Mouse (Mus musculus) forebrain, embryonic 14.5 days (tissue): Measurements from ENCODE around the gene Nmnat3. TPM values are rescaled to one million over a fixed set of nuclear protein-coding genes. Genes with fewer than 3 reads are reported as not detected.

Experiments used
- ATAC-seq: fragments of 200-750 bp; cut with Nextera tagmentation; 2 replicates; pipeline ENCODE4 v1.8.0; 2017; ENCODE audit warnings: mild to moderate bottlenecking, moderate library complexity
- DNase-seq: peaks from one replicate; pipeline ENCODE4 v3.0.0-alpha.2; 2015; ENCODE audit warnings: low spot score
- H3K27ac ChIP-seq: fragments of 300-500 bp; sonication (generic); 2 replicates; pipeline ENCODE4 v1.5.1; 2014; ENCODE audit warnings: low read depth, mild to moderate bottlenecking, control low read depth, low read length, moderate library complexity
- H3K27me3 ChIP-seq: fragments of 300-500 bp; sonication (generic); replicated peaks from 2 replicates; pipeline ENCODE4 v1.6.1; 2014; ENCODE audit warnings: low read length, control low read depth, mixed read lengths; ENCODE audit not compliant: control insufficient read depth, insufficient read depth
- H3K36me3 ChIP-seq: fragments of 300-500 bp; sonication (generic); 2 replicates; pipeline ENCODE4 v1.6.1; 2014; ENCODE audit warnings: low read length, control low read depth; ENCODE audit not compliant: control insufficient read depth, insufficient read depth
- H3K4me1 ChIP-seq: fragments of 300-500 bp; sonication (generic); 2 replicates; pipeline ENCODE4 v1.6.1; 2014; ENCODE audit warnings: antibody characterized with exemption, low read length, control low read depth; ENCODE audit not compliant: control insufficient read depth, insufficient read depth
- H3K4me2 ChIP-seq: fragments of 300-500 bp; sonication (generic); 2 replicates; pipeline ENCODE4 v1.6.1; 2014; ENCODE audit warnings: mild to moderate bottlenecking, control low read depth, low read length
- H3K4me3 ChIP-seq: fragments of 300-500 bp; sonication (generic); 2 replicates; pipeline ENCODE4 v1.5.1; 2014; ENCODE audit warnings: low read depth, low read length, control low read depth
- H3K9ac ChIP-seq: fragments of 300-500 bp; sonication (generic); 2 replicates; pipeline ENCODE4 v1.6.1; 2014; ENCODE audit warnings: mild to moderate bottlenecking, low read length, control low read depth, moderate library complexity
- H3K9me3 ChIP-seq: fragments of 300-500 bp; sonication (generic); replicated peaks from 2 replicates; pipeline ENCODE4 v1.6.1; 2016; ENCODE audit warnings: low read length, control low read depth, mixed read lengths; ENCODE audit not compliant: control insufficient read depth
- WGBS: fragments of 180-500 bp; shearing (Covaris S2); extraction: QIAGEN DNeasy Blood & Tissue Kit; methylation state at CpG from one replicate; pipeline ENCODE4 v1.1.7; 2014; 5-methylcytosine and 5-hydroxymethylcytosine counted together
- polyA plus RNA-seq: library from polyadenylated mRNA; unstranded; fragments of >200 nt; fragmentation: Nextera tagmentation; extraction: Ambion mirVana; gene quantifications from 2 replicates; pipeline ENCODE4 v1.2.1, GENCODE M21; 2014

Nmnat3 gene
- polyA plus RNA-seq, 1 experiment from 2014 or later = 2.5 TPM

DNA sequence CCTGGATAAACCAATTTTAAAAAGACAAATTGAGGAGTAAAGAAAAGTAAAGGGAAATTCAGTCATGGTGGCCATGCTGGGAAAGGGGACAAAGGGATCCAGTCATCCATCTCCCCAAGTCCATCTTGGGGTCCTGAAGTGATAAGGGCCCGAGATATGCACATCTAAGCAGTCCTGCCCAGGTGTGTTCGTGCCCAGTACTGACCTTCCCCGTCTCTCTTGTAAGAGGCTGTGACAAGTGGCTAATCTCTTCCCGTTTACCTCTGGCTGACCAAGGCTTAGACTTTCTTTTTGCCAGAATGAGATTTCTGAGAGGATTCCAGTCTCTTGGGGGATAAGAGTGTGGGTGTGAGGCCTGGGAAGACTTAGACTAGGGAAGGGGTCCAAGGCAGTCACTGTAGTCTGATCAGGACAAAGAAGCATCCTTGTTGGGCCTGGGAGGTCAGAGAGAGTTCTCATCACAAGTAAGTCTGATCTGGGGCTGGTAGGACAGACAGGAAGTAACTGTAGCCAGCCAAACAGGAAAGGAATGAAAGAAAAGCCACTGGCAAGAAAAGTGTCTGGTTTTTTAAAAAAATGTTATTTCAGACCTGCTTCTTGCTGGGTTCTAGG, 140.8 kb downstream of the Nmnat3 start:
- DNase-seq (no peak), ATAC-seq (no peak)
- Histone ChIP-seq H3K27me3 (no peaks in the 10 kb centered on the region), H3K4me1 (peaks cover 27% of the 10 kb centered on the region), H3K36me3 (no peaks in the 10 kb centered on the region), H3K27ac (no peak overlapping the region), H3K4me2 (0 out of 2 replicates have a peak overlapping the region, but pooled peaks have one; percentile 75), H3K9me3 (no peaks in the 10 kb centered on the region), H3K4me3 (no peak overlapping the region), H3K9ac (no peak overlapping the region)
- WGBS = 81% methylated on average over 4 of the region's 4 CpGs

DNA sequence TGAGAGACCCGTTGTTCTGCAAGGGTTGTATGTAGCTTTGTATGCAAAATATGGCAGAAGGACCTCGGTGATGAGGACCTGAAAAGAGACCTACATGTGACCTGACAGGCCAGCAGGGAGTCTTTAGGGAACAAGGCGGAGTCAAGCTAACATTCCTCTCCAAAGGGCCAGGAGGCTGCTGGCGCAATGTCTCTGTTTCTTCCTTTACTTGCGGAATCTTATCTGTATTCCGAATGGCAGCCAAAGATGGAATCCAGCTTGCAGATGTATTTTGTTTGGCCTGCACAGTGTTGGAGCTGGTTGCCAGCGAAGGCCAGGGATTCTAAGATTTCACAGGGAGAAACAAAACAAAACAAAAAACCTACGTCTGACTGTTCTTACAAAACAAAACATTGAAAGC, 141.5 kb downstream of the Nmnat3 start:
- Histone ChIP-seq H3K4me3 (no peak overlapping the region), H3K4me1 (peaks cover 27% of the 10 kb centered on the region), H3K4me2 (no peak overlapping the region), H3K9me3 (no peaks in the 10 kb centered on the region), H3K36me3 (no peaks in the 10 kb centered on the region), H3K27me3 (no peaks in the 10 kb centered on the region), H3K27ac (no peak overlapping the region), H3K9ac (no peak overlapping the region)
- DNase-seq (no peak), ATAC-seq (no peak)
- WGBS = 69% methylated on average over 8 of the region's 8 CpGs

DNA sequence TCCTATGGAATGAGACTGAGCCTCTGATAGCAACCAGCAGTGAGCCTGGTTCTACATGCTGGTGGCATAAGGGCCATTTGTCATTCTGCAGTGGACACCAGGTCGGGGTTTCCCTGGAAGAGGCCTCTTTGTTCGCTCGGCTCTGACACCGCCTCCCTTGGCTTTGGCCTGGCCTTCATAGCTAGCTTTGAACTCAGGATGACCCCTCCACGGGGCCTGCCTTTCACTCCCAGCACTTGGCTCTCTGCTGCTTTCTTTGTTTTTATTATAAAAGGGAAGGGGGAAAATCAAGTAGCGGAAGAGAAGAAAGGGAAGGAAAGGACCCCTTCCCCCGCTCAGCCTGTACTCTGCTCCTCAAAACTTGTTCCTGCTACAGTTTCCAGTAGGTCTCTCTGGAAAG, 142.6 kb downstream of the Nmnat3 start:
- no peaks in the 10 kb centered on the region for H3K36me3 ChIP-seq
- H3K4me3 ChIP-seq = no peak overlapping the region
- no peak overlapping the region for H3K9ac ChIP-seq
- H3K4me2 ChIP-seq = no peak overlapping the region
- no peak overlapping the region for H3K27ac ChIP-seq
- H3K4me1 ChIP-seq = peaks cover 20% of the 10 kb centered on the region
- ATAC-seq (no peak), DNase-seq (no peak)
- WGBS = 5% methylated on average over 7 of the region's 7 CpGs
- H3K27me3 ChIP-seq = no peaks in the 10 kb centered on the region
- no peaks in the 10 kb centered on the region for H3K9me3 ChIP-seq

GRCm38 (mm10) chr9:98430528-98430927, 143.3 kb downstream of the Nmnat3 start:
- Histone ChIP-seq H3K27me3 (no peaks in the 10 kb centered on the region), H3K4me1 (peaks cover 14% of the 10 kb centered on the region), H3K4me2 (no peak overlapping the region), H3K4me3 (no peak overlapping the region), H3K27ac (no peak overlapping the region), H3K36me3 (no peaks in the 10 kb centered on the region), H3K9me3 (no peaks in the 10 kb centered on the region), H3K9ac (no peak overlapping the region)
- 80% methylated on average over 3 of the region's 3 CpGs for WGBS
- ATAC-seq (no peak), DNase-seq (no peak)

- no peak for ATAC-seq
- 37% methylated on average over 2 of the region's 2 CpGs for WGBS
These were observed 145.8 kb downstream of the Nmnat3 start for GRCm38 (mm10) chr9:98433021-98433420.

DNA sequence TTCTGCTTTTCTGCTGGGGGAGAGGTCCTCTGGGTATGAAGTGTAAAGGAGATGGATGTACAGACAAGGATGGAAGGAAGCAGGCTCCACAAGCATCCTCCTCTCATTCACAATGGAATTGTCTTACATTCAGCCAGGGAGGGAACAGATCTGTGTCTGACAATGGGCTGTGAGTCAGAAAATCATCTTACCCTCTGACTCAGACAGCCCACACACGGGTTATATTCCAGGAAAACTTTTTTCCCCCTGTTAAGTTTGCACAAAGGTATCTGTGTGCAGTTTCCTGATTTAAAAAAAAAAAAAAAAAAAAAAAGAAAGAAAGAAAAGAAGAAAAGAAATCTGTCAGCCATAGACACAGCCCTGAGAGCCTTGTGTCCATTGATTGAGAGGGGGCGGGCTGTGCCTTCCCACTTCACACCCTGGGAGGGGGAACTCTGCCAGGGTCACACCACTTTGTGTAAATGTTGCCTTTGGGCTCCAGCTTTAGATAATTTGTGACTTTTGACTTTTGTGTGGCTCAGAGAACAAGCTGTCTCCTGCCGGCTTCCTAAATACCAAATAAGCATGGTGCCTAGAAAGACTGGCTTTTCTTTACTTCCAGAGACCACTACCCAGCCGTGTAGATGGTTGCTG, 146.8 kb downstream of the Nmnat3 start:
- Histone ChIP-seq H3K4me1 (peaks cover 10% of the 10 kb centered on the region), H3K27me3 (no peaks in the 10 kb centered on the region), H3K36me3 (no peaks in the 10 kb centered on the region), H3K4me2 (no peak overlapping the region), H3K27ac (no peak overlapping the region), H3K9ac (no peak overlapping the region), H3K9me3 (no peaks in the 10 kb centered on the region), H3K4me3 (no peak overlapping the region)
- no peak for DNase-seq
- ATAC-seq = no peak
- 23% methylated on average over 4 of the region's 4 CpGs for whole genome bisulfite sequencing

More at GRCm38 (mm10) chr9:98433021-98433420, 145.8 kb downstream of the Nmnat3 start:
- Histone ChIP-seq H3K36me3 (no peaks in the 10 kb centered on the region), H3K4me2 (no peak overlapping the region), H3K9ac (no peak overlapping the region), H3K27ac (no peak overlapping the region), H3K27me3 (no peaks in the 10 kb centered on the region), H3K4me3 (no peak overlapping the region), H3K4me1 (peaks cover 11% of the 10 kb centered on the region), H3K9me3 (no peaks in the 10 kb centered on the region)
- DNase-seq = no peak

- Histone ChIP-seq H3K9ac (no peak overlapping the region), H3K4me1 (no peaks in the 10 kb centered on the region), H3K27ac (no peak overlapping the region), H3K36me3 (no peaks in the 10 kb centered on the region), H3K4me2 (no peak overlapping the region), H3K27me3 (no peaks in the 10 kb centered on the region), H3K9me3 (no peaks in the 10 kb centered on the region), H3K4me3 (no peak overlapping the region)
- WGBS = 92% methylated on average over 4 of the region's 4 CpGs
- DNase-seq = no peak
- ATAC-seq = no peak
These were observed 150.6 kb downstream of the Nmnat3 start for GRCm38 (mm10) chr9:98437819-98438218.

GRCm38 (mm10) chr9:98439091-98439490, 151.9 kb downstream of the Nmnat3 start:
- WGBS = 74% methylated on average over 3 of the region's 3 CpGs
- DNase-seq (no peak), ATAC-seq (no peak)
- Histone ChIP-seq H3K9ac (no peak overlapping the region), H3K4me1 (no peaks in the 10 kb centered on the region), H3K4me2 (no peak overlapping the region), H3K4me3 (no peak overlapping the region), H3K27me3 (no peaks in the 10 kb centered on the region), H3K27ac (no peak overlapping the region), H3K36me3 (no peaks in the 10 kb centered on the region), H3K9me3 (no peaks in the 10 kb centered on the region)

- no peaks in the 10 kb centered on the region for H3K9me3 ChIP-seq
- no peaks in the 10 kb centered on the region for H3K4me1 ChIP-seq
- peak; percentile 34; the same call in 1 of the 2 replicates for ATAC-seq
- 36% methylated on average over 5 of the region's 5 CpGs for WGBS
- no peak overlapping the region for H3K4me3 ChIP-seq
- H3K9ac ChIP-seq = no peak overlapping the region
- H3K36me3 ChIP-seq = 0 out of 2 replicates have a peak, but pooled peaks cover 4% of the 10 kb centered on the region
- no peaks in the 10 kb centered on the region for H3K27me3 ChIP-seq
- DNase-seq = peak; percentile 65
- H3K4me2 ChIP-seq = no peak overlapping the region
- no peak overlapping the region for H3K27ac ChIP-seq
These were observed 155.4 kb downstream of the Nmnat3 start for GRCm38 (mm10) chr9:98442638-98443037.
